Mouse (Mus musculus) mouse trophoblast stem cell (cell line): Measurements from ENCODE around the gene Zfp239.

Experiments
- in situ Hi-C, 2 experiments: fragments of 300-500 bp; cut with MseI, MboI; formaldehyde crosslinking; loops; 2 replicates in 1 of 2; 3 replicates in 1 of 2; pipeline ENCODE4 v1.15.1; 2025

The Zfp239 gene

GRCm38 (mm10) chr6:117906590-117907271, 44.8 kb downstream of the Zfp239 start:
- in situ Hi-C loops: no loop called here

- in situ Hi-C loops: no loop called here
Observed at GRCm38 (mm10) chr6:117907301-117907978, 45.5 kb downstream of the Zfp239 start.

GRCm38 (mm10) chr6:117907979-117908355, 46.1 kb downstream of the Zfp239 start:
- in situ Hi-C loops: no loop called here

GRCm38 (mm10) chr6:117908424-117908900, 46.6 kb downstream of the Zfp239 start:
- in situ Hi-C loops: no loop called here

- in situ Hi-C loops: no loop called here
Observed at GRCm38 (mm10) chr6:117910120-117910661, 48.3 kb downstream of the Zfp239 start.

- in situ Hi-C loops: no loop called here
Observed at GRCm38 (mm10) chr6:117914541-117914940, 52.6 kb downstream of the Zfp239 start.

GRCm38 (mm10) chr6:117916205-117916736, 54.4 kb downstream of the Zfp239 start:
- in situ Hi-C loops: no loop called here

- in situ Hi-C loops: no loop called here
Observed at GRCm38 (mm10) chr6:117916737-117917426, 55.0 kb downstream of the Zfp239 start.

GRCm38 (mm10) chr6:117917576-117917975, 55.7 kb downstream of the Zfp239 start:
- in situ Hi-C loops: no loop called here

GRCm38 (mm10) chr6:117918043-117918442, 56.1 kb downstream of the Zfp239 start:
- in situ Hi-C loops: no loop called here

- in situ Hi-C loops: no loop called here
Observed at GRCm38 (mm10) chr6:117920659-117921640, 59.0 kb downstream of the Zfp239 start.

GRCm38 (mm10) chr6:117922041-117922440, 60.1 kb downstream of the Zfp239 start:
- in situ Hi-C loops: no loop called here
